Mouse (Mus musculus): ENCODE measurements around the gene Nrp1. TPM values are rescaled to one million over a fixed set of nuclear protein-coding genes. Genes with fewer than 3 reads are reported as not detected.

The Nrp1 gene
- polyA plus RNA-seq, 1 experiment: 156 TPM

- TF ChIP-seq POLR2A (IDR thresholded peaks at IDR 0.05; ENCODE audit: borderline replicate concordance, extremely low read depth, low read depth, low read length) (no peak), CTCF (IDR thresholded peaks at IDR 0.05; ENCODE audit: insufficient read depth, low read length) (no peak)
- H3K4me3 ChIP-seq (replicated peaks; ENCODE audit: extremely low read depth, low read depth, low read length): no peak overlapping the region
- no peak for DNase-seq
- 35% methylated on average over 2 of the region's 2 CpGs for whole genome bisulfite sequencing
- peaks cover 11% of the 10 kb centered on the region for H3K4me1 ChIP-seq (ENCODE audit: control insufficient read depth, insufficient read depth, low read length)
Measured at GRCm38 (mm10) chr8:128404876-128405275, 46.5 kb downstream of the Nrp1 start.

GRCm38 (mm10) chr8:128413381-128413780, 55.0 kb downstream of the Nrp1 start:
- 52% methylated on average over 4 of the region's 4 CpGs for WGBS
- TF ChIP-seq CTCF (IDR thresholded peaks at IDR 0.05; ENCODE audit: insufficient read depth, low read length): no peak
- TF ChIP-seq POLR2A (IDR thresholded peaks at IDR 0.05; ENCODE audit: borderline replicate concordance, extremely low read depth, low read depth, low read length): no peak
- no peak overlapping the region for H3K4me3 ChIP-seq (replicated peaks; ENCODE audit: extremely low read depth, low read depth, low read length)
- H3K4me1 ChIP-seq (ENCODE audit: control insufficient read depth, insufficient read depth, low read length): peaks cover 17% of the 10 kb centered on the region
- no peak for DNase-seq

GRCm38 (mm10) chr8:128415730-128416684, 57.6 kb downstream of the Nrp1 start:
- 34% methylated on average over 4 of the region's 4 CpGs for WGBS
- DNase-seq: no peak

DNA sequence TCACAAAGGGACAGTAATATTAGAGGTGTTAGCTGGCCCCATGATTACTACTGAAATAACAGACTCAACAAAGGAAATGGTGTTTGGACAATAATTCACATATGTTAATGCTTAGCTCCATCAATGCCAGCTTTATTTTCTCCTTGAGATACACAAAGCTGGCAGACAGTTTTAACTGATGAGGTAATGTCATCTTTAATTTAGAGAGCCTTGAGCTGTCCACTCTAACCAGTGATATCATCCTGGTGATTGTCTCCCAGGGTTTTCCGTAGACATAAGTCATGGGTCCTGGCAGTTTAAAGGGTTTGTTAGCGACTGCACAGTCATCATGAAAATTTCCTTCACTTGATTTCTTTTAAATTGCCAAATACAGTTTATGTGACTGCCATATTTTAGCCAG, 58.5 kb downstream of the Nrp1 start:
- TF ChIP-seq CTCF (IDR thresholded peaks at IDR 0.05; ENCODE audit: insufficient read depth, low read length): no peak
- TF ChIP-seq POLR2A (IDR thresholded peaks at IDR 0.05; ENCODE audit: borderline replicate concordance, extremely low read depth, low read depth, low read length): no peak
- no peak for DNase-seq
- WGBS: 42% methylated on average over 2 of the region's 2 CpGs
- Histone ChIP-seq H3K4me1 (ENCODE audit: control insufficient read depth, insufficient read depth, low read length) (peaks cover 15% of the 10 kb centered on the region), H3K4me3 (replicated peaks; ENCODE audit: extremely low read depth, low read depth, low read length) (no peak overlapping the region)

More at GRCm38 (mm10) chr8:128415730-128416684, 57.6 kb downstream of the Nrp1 start:
- H3K4me3 ChIP-seq (replicated peaks; ENCODE audit: extremely low read depth, low read depth, low read length): no peak overlapping the region
- TF ChIP-seq POLR2A (IDR thresholded peaks at IDR 0.05; ENCODE audit: borderline replicate concordance, extremely low read depth, low read depth, low read length): no peak
- no peak for TF ChIP-seq CTCF (IDR thresholded peaks at IDR 0.05; ENCODE audit: insufficient read depth, low read length)
- peaks cover 15% of the 10 kb centered on the region for H3K4me1 ChIP-seq (ENCODE audit: control insufficient read depth, insufficient read depth, low read length)

DNA sequence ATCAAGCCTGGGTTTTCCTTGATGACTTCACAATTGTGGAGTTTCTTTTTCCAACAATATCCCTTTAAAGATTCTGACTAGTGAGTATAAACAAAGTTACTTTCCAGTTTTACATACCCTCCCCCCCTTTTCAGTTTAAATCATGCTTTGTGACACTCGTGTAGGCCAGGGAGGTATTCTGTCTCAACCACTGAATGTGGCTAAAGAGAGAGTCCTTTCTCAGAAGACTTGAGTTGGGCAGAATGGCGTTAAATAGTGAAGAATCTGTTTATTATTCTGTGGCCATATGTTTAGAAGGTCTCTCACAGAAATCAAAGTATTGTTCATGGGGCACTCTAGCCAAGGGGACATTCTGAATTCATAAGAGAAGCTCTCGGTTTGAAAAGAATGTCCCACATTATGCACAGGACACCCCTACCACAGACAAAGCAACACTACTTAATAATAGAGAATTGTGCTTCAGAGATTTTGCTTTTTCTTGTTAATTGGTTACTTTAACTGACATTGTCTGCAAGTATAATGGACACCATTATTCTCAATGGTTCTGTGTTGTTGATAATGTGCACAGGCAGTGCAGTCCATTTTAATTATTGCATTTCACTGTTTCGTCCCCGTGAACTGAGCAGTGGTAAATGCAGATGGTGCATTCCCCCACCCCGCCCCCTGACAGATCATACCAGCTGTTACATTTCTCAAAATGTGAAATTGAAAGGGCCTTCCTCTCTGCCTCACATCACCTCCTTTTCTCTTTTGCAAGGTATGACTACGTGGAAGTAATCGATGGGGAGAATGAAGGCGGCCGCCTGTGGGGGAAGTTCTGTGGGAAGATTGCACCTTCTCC, 59.8 kb downstream of the Nrp1 start:
- H3K4me3 ChIP-seq (replicated peaks; ENCODE audit: extremely low read depth, low read depth, low read length): no peak overlapping the region
- no peak for DNase-seq
- WGBS: 77% methylated on average over 10 of the region's 10 CpGs
- H3K4me1 ChIP-seq (ENCODE audit: control insufficient read depth, insufficient read depth, low read length): peaks cover 15% of the 10 kb centered on the region
- TF ChIP-seq POLR2A (IDR thresholded peaks at IDR 0.05; ENCODE audit: borderline replicate concordance, extremely low read depth, low read depth, low read length) (no peak), CTCF (IDR thresholded peaks at IDR 0.05; ENCODE audit: insufficient read depth, low read length) (no peak)

DNA sequence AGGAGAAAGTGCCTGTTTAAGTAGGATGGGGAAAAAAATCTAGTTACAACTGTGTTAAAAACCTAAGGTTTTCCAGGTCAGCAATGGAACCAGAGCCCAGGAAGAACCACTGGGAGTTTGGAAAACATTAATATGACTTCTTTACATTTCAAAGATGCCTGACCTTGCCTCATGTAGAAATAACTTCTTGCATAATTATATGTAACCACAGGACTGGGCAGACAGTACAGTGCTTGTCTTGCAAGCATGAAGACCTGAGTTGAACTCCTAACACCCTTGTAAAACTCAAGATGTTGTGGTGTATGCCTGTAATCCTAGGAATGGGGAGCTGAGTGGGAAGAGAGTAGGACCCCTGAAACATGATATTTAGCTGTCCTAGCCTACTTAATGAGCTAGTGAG, 61.6 kb downstream of the Nrp1 start:
- Histone ChIP-seq H3K4me3 (replicated peaks; ENCODE audit: extremely low read depth, low read depth, low read length) (no peak overlapping the region), H3K4me1 (ENCODE audit: control insufficient read depth, insufficient read depth, low read length) (peaks cover 23% of the 10 kb centered on the region)
- TF ChIP-seq POLR2A (IDR thresholded peaks at IDR 0.05; ENCODE audit: borderline replicate concordance, extremely low read depth, low read depth, low read length): no peak
- no peak for TF ChIP-seq CTCF (IDR thresholded peaks at IDR 0.05; ENCODE audit: insufficient read depth, low read length)
- DNase-seq: no peak

GRCm38 (mm10) chr8:128420402-128420801, 62.0 kb downstream of the Nrp1 start:
- TF ChIP-seq POLR2A (IDR thresholded peaks at IDR 0.05; ENCODE audit: borderline replicate concordance, extremely low read depth, low read depth, low read length) (no peak), CTCF (IDR thresholded peaks at IDR 0.05; ENCODE audit: insufficient read depth, low read length) (no peak)
- H3K4me1 ChIP-seq (ENCODE audit: control insufficient read depth, insufficient read depth, low read length): peaks cover 23% of the 10 kb centered on the region
- 86% methylated on average over 1 of the region's 1 CpGs for WGBS

DNA sequence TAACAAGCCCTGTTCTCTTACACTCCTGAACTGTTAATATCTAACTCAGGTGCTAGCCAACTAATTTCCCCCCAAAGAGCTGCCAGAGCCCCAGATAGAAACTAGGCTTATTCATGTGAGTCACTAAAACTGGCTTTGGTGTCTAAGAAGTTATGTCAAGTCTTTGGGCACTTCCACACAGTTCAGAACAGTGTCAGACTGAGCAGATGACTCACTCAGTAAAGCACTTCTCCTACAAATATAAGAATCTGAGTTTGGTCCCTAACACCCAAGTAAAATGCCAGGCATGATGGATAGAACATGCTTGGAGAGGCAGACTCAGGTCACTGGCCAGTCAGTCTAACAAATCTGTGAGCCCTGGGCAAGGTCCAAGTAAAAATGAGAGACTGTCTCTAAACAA, 65.4 kb downstream of the Nrp1 start:
- Histone ChIP-seq H3K4me1 (ENCODE audit: control insufficient read depth, insufficient read depth, low read length) (peaks cover 8% of the 10 kb centered on the region; the same call in 1 of the 2 replicates), H3K4me3 (replicated peaks; ENCODE audit: extremely low read depth, low read depth, low read length) (no peak overlapping the region)
- DNase-seq: no peak
- TF ChIP-seq CTCF (IDR thresholded peaks at IDR 0.05; ENCODE audit: insufficient read depth, low read length) (no peak), POLR2A (IDR thresholded peaks at IDR 0.05; ENCODE audit: borderline replicate concordance, extremely low read depth, low read depth, low read length) (no peak)

More at GRCm38 (mm10) chr8:128420402-128420801, 62.0 kb downstream of the Nrp1 start:
- H3K4me3 ChIP-seq (replicated peaks; ENCODE audit: extremely low read depth, low read depth, low read length): no peak overlapping the region
- no peak for DNase-seq

DNA sequence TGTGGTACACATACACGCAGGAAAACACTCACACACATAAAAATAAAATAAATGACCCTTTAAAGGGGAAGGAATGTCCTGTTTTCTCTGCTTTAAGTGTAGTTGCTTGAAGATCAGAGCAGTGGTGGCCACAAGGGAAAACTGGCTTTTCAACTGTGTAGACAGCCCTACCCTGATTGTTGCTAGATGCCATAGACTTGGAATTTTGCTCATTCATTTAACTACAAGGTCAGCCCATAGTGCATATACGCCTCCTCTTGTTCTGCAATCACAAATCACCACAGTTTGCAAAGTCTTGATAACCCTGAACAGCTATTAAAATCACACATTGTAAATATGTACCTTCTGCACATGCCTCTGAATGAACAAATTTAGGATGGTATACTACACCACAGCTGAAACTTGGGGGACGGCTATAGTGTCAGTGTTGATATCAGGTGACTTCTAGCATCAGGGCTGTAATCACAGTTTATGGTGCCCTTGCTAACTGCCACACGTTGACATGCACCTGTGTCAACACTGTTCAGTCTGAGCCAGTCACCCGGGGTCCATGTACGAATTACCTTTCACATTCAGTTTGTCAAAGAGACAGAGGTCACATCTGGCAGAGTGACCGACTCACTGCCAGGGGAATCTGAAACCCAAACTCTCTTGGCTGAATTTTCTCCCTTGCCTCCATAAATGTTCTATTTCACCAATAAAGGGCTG, 66.4 kb downstream of the Nrp1 start:
- WGBS: 63% methylated on average over 7 of the region's 7 CpGs
- TF ChIP-seq CTCF (IDR thresholded peaks at IDR 0.05; ENCODE audit: insufficient read depth, low read length) (no peak), POLR2A (IDR thresholded peaks at IDR 0.05; ENCODE audit: borderline replicate concordance, extremely low read depth, low read depth, low read length) (no peak)

More for the DNA sequence above, 66.4 kb downstream of the Nrp1 start:
- Histone ChIP-seq H3K4me1 (ENCODE audit: control insufficient read depth, insufficient read depth, low read length) (peaks cover 8% of the 10 kb centered on the region; the same call in 1 of the 2 replicates), H3K4me3 (replicated peaks; ENCODE audit: extremely low read depth, low read depth, low read length) (no peak overlapping the region)
- DNase-seq: no peak
